Mouse (Mus musculus): ENCODE measurements around the gene Ldhb. TPM values are rescaled to one million over a fixed set of nuclear protein-coding genes. Genes with fewer than 3 reads are reported as not detected.

The Ldhb gene
- polyA plus RNA-seq, 1 experiment from 2014 or later = 149 TPM

GRCm38 (mm10) chr6:142451381-142451780 lies 56.4 kb downstream of the Ldhb start:
- Histone ChIP-seq H3K27me3 (replicated peaks; ENCODE audit: control insufficient read depth, insufficient read depth, low read length) (no peaks in the 10 kb centered on the region), H3K27ac (ENCODE audit: low read depth) (no peak overlapping the region), H3K36me3 (ENCODE audit: control insufficient read depth, insufficient read depth, low read length) (no peaks in the 10 kb centered on the region), H3K4me1 (replicated peaks; ENCODE audit: control insufficient read depth, insufficient read depth, low read length) (no peaks in the 10 kb centered on the region), H3K4me2 (ENCODE audit: low read length) (no peak overlapping the region), H3K4me3 (ENCODE audit: low read depth, low read length) (no peak overlapping the region), H3K9me3 (ENCODE audit: control insufficient read depth, low read length) (no peaks in the 10 kb centered on the region), H3K9ac (ENCODE audit: low read length) (no peak overlapping the region)
- DNase-seq (ENCODE audit: low spot score) (no peak), ATAC-seq (replicated peaks; ENCODE audit: low FRiP score, low TSS enrichment, low read depth) (no peak)
- 76% methylated on average over 12 of the region's 12 CpGs for whole genome bisulfite sequencing

Other genes with a start within 250 kb of the Ldhb start
- 0.81 and 34.1 TPM in 2 replicates for gene Iapp, start 209.5 kb downstream of the Ldhb start, polyA plus RNA-seq (2014; fragmentation: Nextera tagmentation; extraction: Ambion mirVana)
- 0.22 TPM in 1 of 2 replicates, not detected in the other for gene Slco1a5, start 185.0 kb downstream of the Ldhb start, polyA plus RNA-seq (2014; fragmentation: Nextera tagmentation; extraction: Ambion mirVana)
- 14.2 and 15.5 TPM in 2 replicates for gene Pyroxd1, start 162.3 kb downstream of the Ldhb start, polyA plus RNA-seq (2014; fragmentation: Nextera tagmentation; extraction: Ambion mirVana)
- gene Recql, start 120.9 kb downstream of the Ldhb start, polyA plus RNA-seq (2014; fragmentation: Nextera tagmentation; extraction: Ambion mirVana) = 25.0 and 26.5 TPM in 2 replicates
- 93.3 and 97.0 TPM in 2 replicates for gene Golt1b, start 120.7 kb downstream of the Ldhb start, polyA plus RNA-seq (2014; fragmentation: Nextera tagmentation; extraction: Ambion mirVana)
- gene Spx, start 94.5 kb downstream of the Ldhb start, polyA plus RNA-seq (2014; fragmentation: Nextera tagmentation; extraction: Ambion mirVana) = 0.50 and 1.1 TPM in 2 replicates
- not detected in 2 replicates for gene Gys2, start 34.8 kb downstream of the Ldhb start, polyA plus RNA-seq (2014; fragmentation: Nextera tagmentation; extraction: Ambion mirVana)
- gene Kcnj8, start 63.7 kb upstream of the Ldhb start, polyA plus RNA-seq (2014; fragmentation: Nextera tagmentation; extraction: Ambion mirVana) = 52.2 and 55.3 TPM in 2 replicates
- gene Abcc9, start 194.4 kb upstream of the Ldhb start, polyA plus RNA-seq (2014; fragmentation: Nextera tagmentation; extraction: Ambion mirVana) = 18.2 and 18.7 TPM in 2 replicates
- 109 and 112 TPM in 2 replicates for gene Cmas, start 248.7 kb upstream of the Ldhb start, polyA plus RNA-seq (2014; fragmentation: Nextera tagmentation; extraction: Ambion mirVana)